Mouse (Mus musculus): ENCODE measurements around the gene 0610010K14Rik.

0610010K14Rik gene

DNA sequence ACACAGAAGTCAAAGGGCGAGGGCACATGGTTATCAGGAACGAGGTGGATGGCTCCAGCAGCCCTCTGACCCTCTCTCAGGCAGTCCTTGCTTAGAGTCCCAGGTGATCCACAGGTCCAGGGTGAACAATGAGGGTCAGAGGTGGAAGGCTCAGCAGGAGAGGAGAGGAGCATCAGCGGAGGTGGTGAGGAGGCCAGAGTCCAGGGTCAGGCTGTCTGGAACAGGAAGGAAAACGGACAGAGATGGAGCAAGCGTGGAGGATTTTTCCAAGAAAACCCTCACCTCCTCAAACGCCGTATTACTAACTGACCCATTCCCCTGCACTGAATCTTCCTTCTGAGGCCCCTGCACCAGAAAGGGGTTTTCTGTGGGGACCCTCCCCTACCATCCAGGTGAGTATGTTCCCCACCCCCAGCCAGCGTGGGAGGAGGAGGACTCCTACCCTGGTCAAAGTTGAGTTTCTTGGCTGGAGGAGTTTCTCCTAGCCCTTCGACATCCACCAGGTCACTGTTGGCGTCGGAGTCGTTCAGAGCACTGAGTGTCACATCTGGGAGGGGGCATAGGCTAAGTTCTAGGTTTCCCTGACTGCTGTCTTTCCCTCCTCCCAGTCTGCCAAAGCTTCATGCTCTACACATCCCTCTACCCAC lies 2.3 kb downstream of the 0610010K14Rik start:
- peak in 1 of 2 experiments; percentile 34 for DNase-seq (ENCODE audit: low spot score in 2 of 2)

DNA sequence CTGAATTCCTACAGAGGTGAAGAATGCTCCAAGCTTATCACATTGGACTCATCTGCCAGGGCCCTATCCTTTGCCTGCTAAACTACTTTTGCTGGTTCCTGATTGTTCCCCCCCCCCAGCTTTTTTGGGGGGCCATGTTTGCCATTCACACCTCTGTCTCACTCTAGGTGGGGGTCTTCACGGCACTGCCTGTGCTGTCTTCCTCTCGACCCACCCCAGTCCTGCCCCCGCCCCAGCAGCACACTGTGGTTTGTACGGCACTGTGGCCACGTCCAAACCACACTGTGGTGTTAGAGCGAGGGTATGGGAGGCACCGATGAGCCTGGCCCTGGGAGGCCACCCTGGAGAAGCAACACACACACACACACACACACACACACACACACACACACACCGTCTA lies 3.2 kb downstream of the 0610010K14Rik start:
- DNase-seq (ENCODE audit: low spot score in 2 of 2) = peak; percentile 20 to 24

DNA sequence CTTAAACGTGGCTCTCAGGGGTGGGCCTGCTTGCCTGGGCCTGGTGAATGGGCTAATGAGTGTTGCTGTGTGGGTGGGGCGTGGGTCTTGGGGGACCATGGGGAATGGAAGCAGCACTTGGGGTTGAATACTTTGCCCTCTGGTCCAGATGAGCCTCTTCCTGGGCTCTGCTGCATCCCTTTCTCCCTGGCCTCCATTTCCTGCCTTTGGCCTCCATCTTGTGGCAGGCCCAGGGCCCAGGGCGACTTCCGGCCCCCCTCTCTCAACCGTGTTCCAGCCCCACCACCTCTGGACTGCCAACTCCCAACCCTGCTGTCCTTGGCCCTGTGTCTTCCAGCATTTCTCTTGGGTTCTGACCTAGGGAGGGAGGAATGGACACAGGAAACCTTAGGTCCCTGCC lies 3.7 kb downstream of the 0610010K14Rik start:
- DNase-seq (ENCODE audit: low spot score in 2 of 2) = peak in 1 of 2 experiments; percentile 28

DNA sequence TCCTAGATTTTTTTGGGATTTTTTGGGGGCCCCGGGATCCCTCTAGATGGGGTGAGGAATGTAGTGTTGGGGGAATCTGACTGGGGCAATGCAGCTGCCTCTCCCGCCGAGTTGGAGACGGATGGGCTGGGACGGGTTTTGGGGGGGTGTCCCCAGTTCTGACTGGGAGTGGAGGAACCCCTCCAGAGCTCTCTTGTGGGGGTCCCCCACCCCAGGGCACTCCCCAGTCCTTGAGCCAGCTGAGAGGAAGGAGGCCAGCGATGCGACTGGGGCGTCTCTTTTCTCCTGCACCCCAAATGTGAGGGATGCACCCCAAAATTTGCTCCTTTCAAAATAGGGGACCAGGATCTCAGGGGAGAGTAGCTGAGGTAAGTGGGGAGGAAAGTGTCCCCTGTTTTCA lies 4.7 kb downstream of the 0610010K14Rik start:
- DNase-seq (ENCODE audit: low spot score in 2 of 2) = peak in 1 of 2 experiments; percentile 38

DNA sequence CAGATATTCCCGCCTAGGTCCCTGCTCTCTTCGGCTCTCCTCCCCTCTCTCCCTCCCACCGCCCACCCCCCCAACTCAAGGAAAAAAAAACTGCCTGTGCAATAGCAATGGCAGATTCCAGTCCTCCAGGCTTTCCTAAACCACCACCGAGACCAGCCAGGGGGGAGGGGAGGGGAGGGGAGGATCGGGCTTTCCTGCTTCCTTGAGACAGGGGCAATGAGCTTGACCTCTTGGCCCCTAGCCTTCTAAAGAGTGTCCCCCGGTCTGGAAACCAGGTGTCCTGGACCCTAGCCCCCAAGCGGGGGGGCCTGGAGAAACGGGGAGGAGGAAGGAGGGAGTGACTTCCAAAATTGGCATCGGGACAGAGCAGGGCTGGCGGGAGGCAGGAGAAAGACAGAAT lies 5.2 kb downstream of the 0610010K14Rik start:
- DNase-seq (ENCODE audit: low spot score in 2 of 2) = peak; percentile 61 to 65

- peak; percentile 76 to 87 for DNase-seq (ENCODE audit: low spot score in 2 of 2)
These were observed 7.4 kb downstream of the 0610010K14Rik start for GRCm38 (mm10) chr11:70230239-70230727.

DNA sequence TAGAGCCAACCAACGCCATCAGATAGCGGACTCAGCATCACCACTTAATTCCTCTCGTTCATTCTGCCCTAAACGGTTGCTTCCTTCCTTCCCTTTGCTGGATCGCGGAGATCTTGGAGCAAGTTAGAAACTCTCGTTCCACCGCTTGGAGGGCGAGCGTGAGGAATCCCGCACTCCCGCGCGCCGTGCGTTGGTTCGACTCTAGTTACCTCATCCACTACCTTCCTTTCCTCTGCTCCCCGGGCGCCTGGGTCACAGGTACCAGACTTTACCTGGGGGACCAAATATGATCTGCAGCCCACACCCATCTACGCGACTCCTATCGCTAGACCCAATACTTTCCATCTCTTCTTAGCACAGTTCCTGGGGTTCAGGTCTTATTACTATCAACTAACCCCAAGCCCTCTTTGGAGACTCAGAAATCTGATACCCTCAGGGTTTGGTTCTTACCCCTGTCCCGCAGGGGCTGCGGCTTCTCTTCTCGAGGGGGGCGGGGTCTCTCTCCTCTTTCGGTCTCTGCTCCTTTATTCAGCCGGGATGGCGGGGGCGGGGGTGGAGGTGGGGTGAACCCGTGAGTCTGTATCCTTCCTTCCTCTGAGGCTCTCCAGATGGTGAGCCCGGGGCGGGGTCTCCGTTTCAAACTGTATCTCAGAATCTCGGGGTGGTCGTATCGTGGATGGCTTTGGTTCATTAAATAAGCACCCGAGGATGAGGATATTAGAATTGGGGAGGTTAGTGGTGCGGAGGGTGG lies 8.3 kb downstream of the 0610010K14Rik start, which contains the start of gene Bcl6b:
Gene Bcl6b (minus strand): TSS at position 539 of the 751 bp plus-strand sequence.
- DNase-seq (ENCODE audit: low spot score in 2 of 2) = peak in 1 of 2 experiments; percentile 41

DNA sequence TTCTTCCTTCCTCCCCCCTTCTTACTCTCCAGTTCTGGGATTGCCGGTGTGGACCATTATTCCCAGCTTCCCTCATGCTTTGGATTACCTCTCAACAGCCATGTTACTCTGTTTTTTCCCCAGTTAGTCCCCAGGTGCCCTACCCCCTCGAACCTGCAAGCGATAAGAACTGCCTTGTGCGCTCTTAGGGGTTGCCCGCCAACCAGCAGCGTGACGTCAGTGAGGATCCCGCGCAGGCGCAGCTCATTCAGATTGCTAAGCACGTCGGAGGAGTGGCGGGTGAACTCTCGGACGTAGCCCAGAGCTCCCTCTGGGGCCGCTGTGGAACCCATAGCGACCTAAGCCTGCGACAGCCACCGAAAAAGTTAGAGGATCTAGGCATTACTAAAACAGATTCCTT lies 8.9 kb downstream of the 0610010K14Rik start:
- peak; percentile 88 to 91 for DNase-seq (ENCODE audit: low spot score in 2 of 2)

GRCm38 (mm10) chr11:70227661-70228245 lies 10.0 kb downstream of the 0610010K14Rik start:
- DNase-seq (ENCODE audit: low spot score in 2 of 2) = no peak

GRCm38 (mm10) chr11:70227126-70227525 lies 10.6 kb downstream of the 0610010K14Rik start:
- DNase-seq (ENCODE audit: low spot score in 2 of 2) = peak; percentile 77 to 82

- peak; percentile 32 to 50 for DNase-seq (ENCODE audit: low spot score in 2 of 2)
These were observed 11.2 kb downstream of the 0610010K14Rik start for GRCm38 (mm10) chr11:70226602-70226890.

GRCm38 (mm10) chr11:70225798-70226601 lies 11.7 kb downstream of the 0610010K14Rik start:
- DNase-seq (ENCODE audit: low spot score in 2 of 2) = peak in 1 of 2 experiments; percentile 31

DNA sequence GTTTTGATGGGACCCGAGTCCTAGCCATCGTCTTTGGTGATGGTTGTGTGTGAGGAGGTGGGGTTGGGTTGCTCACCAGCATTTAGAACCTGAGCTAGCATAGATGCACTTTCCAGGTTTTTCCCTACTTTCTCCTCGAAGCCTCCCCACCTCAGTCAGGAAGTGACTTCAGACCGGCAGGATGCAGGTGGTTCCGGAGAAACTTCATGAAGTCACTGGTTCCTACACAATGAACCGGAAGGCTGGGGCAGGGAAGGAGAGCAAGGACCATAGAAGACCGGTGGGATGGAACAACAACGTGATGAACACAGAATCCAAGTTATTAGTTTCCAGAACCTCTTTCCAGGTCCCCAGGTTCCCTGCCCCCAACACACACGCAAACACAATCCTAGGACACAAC lies 14.0 kb downstream of the 0610010K14Rik start:
- no peak for DNase-seq (ENCODE audit: low spot score in 2 of 2)

- no peak for DNase-seq (ENCODE audit: low spot score in 2 of 2)
These were observed 15.9 kb downstream of the 0610010K14Rik start for GRCm38 (mm10) chr11:70221603-70222500.

GRCm38 (mm10) chr11:70220731-70221602 lies 16.7 kb downstream of the 0610010K14Rik start, which contains the start of gene Slc16a13:
Slc16a13 (minus strand) TSS chr11:70221064.
- peak; percentile 98 to 99 for DNase-seq (ENCODE audit: low spot score in 2 of 2)

GRCm38 (mm10) chr11:70220323-70220722 lies 17.4 kb downstream of the 0610010K14Rik start:
- peak in 1 of 2 experiments; percentile 64 for DNase-seq (ENCODE audit: low spot score in 2 of 2)

GRCm38 (mm10) chr11:70219873-70220272 lies 17.8 kb downstream of the 0610010K14Rik start:
- no peak for DNase-seq (ENCODE audit: low spot score in 2 of 2)

- DNase-seq (ENCODE audit: low spot score in 2 of 2) = no peak
These were observed 18.8 kb downstream of the 0610010K14Rik start for GRCm38 (mm10) chr11:70218741-70219470.

DNA sequence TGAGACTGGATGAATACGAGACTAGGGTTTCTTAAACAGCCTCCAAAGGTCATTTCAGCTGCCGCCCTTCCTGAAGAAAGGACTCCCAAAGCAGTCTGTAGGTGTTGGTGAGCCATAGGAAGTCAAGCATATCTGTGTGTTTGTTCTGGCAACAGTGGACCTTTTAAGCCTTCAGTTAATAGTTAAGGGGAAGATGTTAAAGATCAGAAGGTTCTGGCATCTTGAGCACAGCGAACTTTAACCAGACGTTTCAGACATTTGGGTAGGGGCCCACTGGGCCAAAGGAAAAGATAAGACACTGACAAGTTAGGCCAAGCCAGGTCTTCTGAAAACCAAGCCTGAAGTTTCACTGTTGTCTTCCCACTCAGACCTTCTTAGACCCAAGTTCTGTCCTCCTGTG lies 19.7 kb downstream of the 0610010K14Rik start:
- DNase-seq (ENCODE audit: low spot score in 2 of 2) = no peak
